12 mouse cellular contexts compared by ENCODE assay signal in genomic region chr17:74048229-74048816, GRCm38 (mm10). TPM values are rescaled to one million over a fixed set of nuclear protein-coding genes. Genes with fewer than 3 reads are reported as not detected.
DNase-seq lines count a peak whose midpoint lies in the region; ATAC-seq and TF ChIP-seq lines count a peak whose summit lies in the region.
"Had no signal": no experiment of that assay in that cellular context is flagged by ENCODE, and none has a peak within 500 bp of the region (broad histone marks: within the 10 kb centered on the region; RNA-seq: fewer than 3 reads in every experiment).

No protein-coding gene starts in this region.

- 4% methylated on average over 19 of the region's 19 CpGs for WGBS in lung, embryonic 14.5 days
- WGBS in limb, embryonic 14.5 days = 5% methylated on average over 19 of the region's 19 CpGs

- H3K27me3 ChIP-seq in lung, embryonic 14.5 days (ENCODE audit: insufficient read depth, low read length) = peaks cover 54% of the 10 kb centered on the region
- H3K27me3 ChIP-seq in limb, embryonic 14.5 days (ENCODE audit: control insufficient read depth, insufficient read depth, low read length) = peaks cover 45% of the 10 kb centered on the region

- DNase-seq in adrenal gland, postnatal 14 days = peak; percentile 21
- DNase-seq in adrenal gland, postnatal 4 days (ENCODE audit: low spot score in 2 of 2) = no peak
- peak; percentile 11 for DNase-seq in lung, embryonic 14.5 days
- no peak for DNase-seq in lung, postnatal 14 days
- no peak for DNase-seq in limb, embryonic 14.5 days (ENCODE audit: low spot score)
- no peak for DNase-seq in cerebellum, postnatal 36 days
- DNase-seq in frontal cortex, postnatal 36 days (ENCODE audit: low spot score in 2 of 2) = no peak
- no peak for DNase-seq in frontal cortex, postnatal 25 days (ENCODE audit: low spot score in 2 of 2)
- DNase-seq: kidney, adult 9 months had no signal

- no peak for ATAC-seq in lung, embryonic 14.5 days (ENCODE audit: insufficient read depth)
- no peak for ATAC-seq in limb, embryonic 14.5 days (ENCODE audit: low FRiP score, low read depth)
- ATAC-seq: activated CD4-positive, CD25-positive, alpha-beta regulatory T cell, adult 4 months had no signal

- H3K4me2 ChIP-seq in lung, embryonic 14.5 days = peak overlapping the region; percentile 47
- H3K4me2 ChIP-seq in limb, embryonic 14.5 days (replicated peaks; ENCODE audit: low read depth, low read length, severe bottlenecking) = peak overlapping the region; percentile 58

- no peaks in the 10 kb centered on the region for H3K36me3 ChIP-seq in lung, embryonic 14.5 days (ENCODE audit: insufficient read depth)
- H3K36me3 ChIP-seq in limb, embryonic 14.5 days (ENCODE audit: control insufficient read depth, insufficient read depth, low read length) = no peaks in the 10 kb centered on the region

- peak overlapping the region; percentile 17; the same call in 1 of the 2 replicates for H3K4me3 ChIP-seq in lung, embryonic 14.5 days (ENCODE audit: low read depth, low read length)
- peak overlapping the region; percentile 36 for H3K4me3 ChIP-seq in limb, embryonic 14.5 days (replicated peaks; ENCODE audit: low read length)

- no peaks in the 10 kb centered on the region for H3K9me3 ChIP-seq in lung, embryonic 14.5 days (ENCODE audit: low read depth, low read length)
- no peaks in the 10 kb centered on the region for H3K9me3 ChIP-seq in limb, embryonic 14.5 days (ENCODE audit: control insufficient read depth, low read length)

- H3K9ac ChIP-seq in lung, embryonic 14.5 days = no peak overlapping the region
- H3K9ac ChIP-seq in limb, embryonic 14.5 days (ENCODE audit: low read depth, low read length, severe bottlenecking) = no peak overlapping the region
- H3K9ac ChIP-seq: liver, embryonic 14.5 days had no signal

- H3K27ac ChIP-seq in lung, embryonic 14.5 days (ENCODE audit: low read depth) = no peak overlapping the region
- no peak overlapping the region for H3K27ac ChIP-seq in limb, embryonic 14.5 days (replicated peaks; ENCODE audit: low read depth, low read length)
- H3K27ac ChIP-seq: liver, embryonic 14.5 days had no signal

- no peak for TF ChIP-seq POLR2A in limb, embryonic 14.5 days (IDR thresholded peaks at IDR 0.05; ENCODE audit: borderline replicate concordance, extremely low read depth, insufficient read depth, insufficient read length)

- no peaks in the 10 kb centered on the region for H3K4me1 ChIP-seq in lung, embryonic 14.5 days (ENCODE audit: insufficient read depth)
- peaks cover 14% of the 10 kb centered on the region for H3K4me1 ChIP-seq in limb, embryonic 14.5 days (ENCODE audit: control insufficient read depth, insufficient read depth, low read length)

- no peak for TF ChIP-seq CTCF in lung, embryonic 14.5 days (IDR thresholded peaks at IDR 0.05; ENCODE audit: low read depth)

RNA-seq across cellular contexts. Expression of gene Srd5a2, which starts 0.6 kb away (rescaled TPM):
- total RNA-seq in adrenal gland, postnatal 14 days (2021) = 67.6 and 91.0 TPM in 2 replicates
- 10 to 100 TPM; 39.2 to 40.9 TPM for total RNA-seq in adrenal gland, postnatal 4 days (2021)
- not detected in 2 replicates for polyA plus RNA-seq in lung, embryonic 14.5 days (2014; fragmentation: Nextera tagmentation; extraction: Ambion mirVana)
- polyA plus RNA-seq in limb, embryonic 14.5 days (2012; rRNA removed) = 1.5 and 1.7 TPM in 2 replicates
- polyA plus RNA-seq in limb, embryonic 14.5 days (2014; fragmentation: Nextera tagmentation; extraction: Ambion mirVana) = 0.52 and 1.0 TPM in 2 replicates
- polyA plus RNA-seq: activated CD4-positive, CD25-positive, alpha-beta regulatory T cell, adult 4 months; embryonic facial prominence, embryonic 11.5 days had no signal

Comparison
In these comparisons a context has a peak if more than half of its experiments do, and no peak if none do; other contexts are left out.
1. DNase-seq: peak in adrenal gland, postnatal 14 days (single experiment) and lung, embryonic 14.5 days (single experiment); none in adrenal gland, postnatal 4 days (0 of 2), lung, postnatal 14 days (single experiment), limb, embryonic 14.5 days (single experiment), cerebellum, postnatal 36 days (0 of 2), frontal cortex, postnatal 36 days (0 of 2) and frontal cortex, postnatal 25 days (0 of 2).